Mouse (Mus musculus): ENCODE measurements around the gene Zzz3. TPM values are rescaled to one million over a fixed set of nuclear protein-coding genes. Genes with fewer than 3 reads are reported as not detected.

Gene Zzz3
- polyA plus RNA-seq, 1 experiment from 2014 or later: 49.3 TPM

- Histone ChIP-seq H3K27me3 (no peaks in the 10 kb centered on the region), H3K9ac (no peak overlapping the region), H3K4me2 (replicated peaks) (no peak overlapping the region), H3K4me3 (no peak overlapping the region), H3K4me1 (peaks cover 37% of the 10 kb centered on the region), H3K27ac (no peak overlapping the region), H3K36me3 (no peaks in the 10 kb centered on the region), H3K9me3 (no peaks in the 10 kb centered on the region)
- 83% methylated on average over 2 of the region's 2 CpGs for WGBS
- no peak for ATAC-seq (ENCODE audit: low FRiP score, low read depth)
Observed at GRCm38 (mm10) chr3:152403827-152404226, 8.6 kb downstream of the Zzz3 start.

- Histone ChIP-seq H3K4me2 (replicated peaks) (no peak overlapping the region), H3K36me3 (no peaks in the 10 kb centered on the region), H3K4me3 (no peak overlapping the region), H3K27ac (no peak overlapping the region), H3K9me3 (no peaks in the 10 kb centered on the region), H3K27me3 (no peaks in the 10 kb centered on the region), H3K9ac (no peak overlapping the region), H3K4me1 (peaks cover 31% of the 10 kb centered on the region)
- WGBS: 92% methylated on average over 7 of the region's 7 CpGs
- ATAC-seq (ENCODE audit: low FRiP score, low read depth): no peak
Observed at GRCm38 (mm10) chr3:152405420-152405819, 10.1 kb downstream of the Zzz3 start.

GRCm38 (mm10) chr3:152405978-152406640 is 10.8 kb downstream of the Zzz3 start:
- Histone ChIP-seq H3K4me3 (no peak overlapping the region), H3K9me3 (no peaks in the 10 kb centered on the region), H3K27ac (no peak overlapping the region), H3K4me1 (peaks cover 29% of the 10 kb centered on the region), H3K27me3 (no peaks in the 10 kb centered on the region), H3K36me3 (no peaks in the 10 kb centered on the region), H3K4me2 (replicated peaks) (no peak overlapping the region), H3K9ac (no peak overlapping the region)
- 72% methylated on average over 4 of the region's 4 CpGs for WGBS
- ATAC-seq (ENCODE audit: low FRiP score, low read depth): no peak

- Histone ChIP-seq H3K27ac (no peak overlapping the region), H3K9ac (no peak overlapping the region), H3K36me3 (no peaks in the 10 kb centered on the region), H3K4me1 (peaks cover 4% of the 10 kb centered on the region; the same call in 1 of the 2 replicates), H3K4me2 (replicated peaks) (no peak overlapping the region), H3K4me3 (no peak overlapping the region), H3K9me3 (no peaks in the 10 kb centered on the region), H3K27me3 (no peaks in the 10 kb centered on the region)
- ATAC-seq (ENCODE audit: low FRiP score, low read depth): no peak
- 77% methylated on average over 7 of the region's 7 CpGs for WGBS
Observed at GRCm38 (mm10) chr3:152410980-152411551, 15.8 kb downstream of the Zzz3 start.

GRCm38 (mm10) chr3:152412362-152412761 is 17.1 kb downstream of the Zzz3 start:
- H3K27ac ChIP-seq: no peak overlapping the region
- WGBS: 83% methylated on average over 4 of the region's 4 CpGs

GRCm38 (mm10) chr3:152428925-152429324 is 33.7 kb downstream of the Zzz3 start:
- H3K4me2 ChIP-seq (replicated peaks): no peak overlapping the region
- no peak overlapping the region for H3K4me3 ChIP-seq
- no peaks in the 10 kb centered on the region for H3K9me3 ChIP-seq
- ATAC-seq (ENCODE audit: low FRiP score, low read depth): no peak
- peaks cover 29% of the 10 kb centered on the region for H3K36me3 ChIP-seq
- no peak overlapping the region for H3K9ac ChIP-seq
- H3K27ac ChIP-seq: no peak overlapping the region
- H3K4me1 ChIP-seq: no peaks in the 10 kb centered on the region
- no peaks in the 10 kb centered on the region for H3K27me3 ChIP-seq
- 95% methylated on average over 8 of the region's 8 CpGs for WGBS

More at GRCm38 (mm10) chr3:152412362-152412761, 17.1 kb downstream of the Zzz3 start:
- no peak overlapping the region for H3K4me3 ChIP-seq
- no peaks in the 10 kb centered on the region for H3K27me3 ChIP-seq
- H3K4me1 ChIP-seq: 0 out of 2 replicates have a peak, but pooled peaks cover 3% of the 10 kb centered on the region
- no peak overlapping the region for H3K4me2 ChIP-seq (replicated peaks)
- no peak overlapping the region for H3K9ac ChIP-seq
- H3K36me3 ChIP-seq: no peaks in the 10 kb centered on the region
- no peak for ATAC-seq (ENCODE audit: low FRiP score, low read depth)
- no peaks in the 10 kb centered on the region for H3K9me3 ChIP-seq

GRCm38 (mm10) chr3:152432677-152433076 is 37.4 kb downstream of the Zzz3 start:
- no peak overlapping the region for H3K27ac ChIP-seq
- H3K4me1 ChIP-seq: no peaks in the 10 kb centered on the region
- H3K4me2 ChIP-seq (replicated peaks): no peak overlapping the region
- H3K4me3 ChIP-seq: no peak overlapping the region
- H3K9me3 ChIP-seq: no peaks in the 10 kb centered on the region
- ATAC-seq (ENCODE audit: low FRiP score, low read depth): no peak
- H3K27me3 ChIP-seq: no peaks in the 10 kb centered on the region
- peaks cover 23% of the 10 kb centered on the region for H3K36me3 ChIP-seq
- WGBS: 96% methylated on average over 7 of the region's 7 CpGs
- H3K9ac ChIP-seq: no peak overlapping the region

GRCm38 (mm10) chr3:152435590-152435989 is 40.3 kb downstream of the Zzz3 start:
- H3K4me1 ChIP-seq: no peaks in the 10 kb centered on the region
- H3K27ac ChIP-seq: no peak overlapping the region
- ATAC-seq (ENCODE audit: low FRiP score, low read depth): no peak
- H3K9ac ChIP-seq: no peak overlapping the region
- no peak overlapping the region for H3K4me2 ChIP-seq (replicated peaks)
- no peaks in the 10 kb centered on the region for H3K27me3 ChIP-seq
- H3K36me3 ChIP-seq: peaks cover 18% of the 10 kb centered on the region
- no peak overlapping the region for H3K4me3 ChIP-seq
- H3K9me3 ChIP-seq: no peaks in the 10 kb centered on the region

GRCm38 (mm10) chr3:152438068-152438467 is 42.8 kb downstream of the Zzz3 start:
- no peaks in the 10 kb centered on the region for H3K27me3 ChIP-seq
- no peak for ATAC-seq (ENCODE audit: low FRiP score, low read depth)
- H3K27ac ChIP-seq: no peak overlapping the region
- H3K4me3 ChIP-seq: no peak overlapping the region
- H3K4me2 ChIP-seq (replicated peaks): no peak overlapping the region
- H3K4me1 ChIP-seq: no peaks in the 10 kb centered on the region
- peaks cover 18% of the 10 kb centered on the region for H3K36me3 ChIP-seq
- no peak overlapping the region for H3K9ac ChIP-seq
- no peaks in the 10 kb centered on the region for H3K9me3 ChIP-seq
- WGBS: 97% methylated on average over 7 of the region's 7 CpGs

- Histone ChIP-seq H3K4me1 (no peaks in the 10 kb centered on the region), H3K36me3 (peaks cover 9% of the 10 kb centered on the region), H3K9ac (no peak overlapping the region), H3K27ac (no peak overlapping the region), H3K9me3 (no peaks in the 10 kb centered on the region), H3K4me3 (no peak overlapping the region), H3K4me2 (replicated peaks) (no peak overlapping the region), H3K27me3 (no peaks in the 10 kb centered on the region)
- 91% methylated on average over 4 of the region's 4 CpGs for WGBS
- no peak for ATAC-seq (ENCODE audit: low FRiP score, low read depth)
Observed at GRCm38 (mm10) chr3:152442795-152443194, 47.5 kb downstream of the Zzz3 start.

GRCm38 (mm10) chr3:152444114-152444513 is 48.8 kb downstream of the Zzz3 start:
- Histone ChIP-seq H3K9ac (no peak overlapping the region), H3K36me3 (peaks cover 7% of the 10 kb centered on the region), H3K4me2 (replicated peaks) (no peak overlapping the region), H3K27ac (no peak overlapping the region), H3K4me3 (no peak overlapping the region), H3K4me1 (no peaks in the 10 kb centered on the region), H3K27me3 (no peaks in the 10 kb centered on the region), H3K9me3 (no peaks in the 10 kb centered on the region)
- ATAC-seq (ENCODE audit: low FRiP score, low read depth): no peak
- 92% methylated on average over 3 of the region's 3 CpGs for WGBS

GRCm38 (mm10) chr3:152446966-152447365 is 51.7 kb downstream of the Zzz3 start:
- Histone ChIP-seq H3K27ac (no peak overlapping the region), H3K4me3 (no peak overlapping the region), H3K27me3 (no peaks in the 10 kb centered on the region), H3K36me3 (peaks cover 28% of the 10 kb centered on the region), H3K4me2 (replicated peaks) (no peak overlapping the region), H3K9ac (no peak overlapping the region), H3K9me3 (no peaks in the 10 kb centered on the region), H3K4me1 (no peaks in the 10 kb centered on the region)
- ATAC-seq (ENCODE audit: low FRiP score, low read depth): no peak
- 89% methylated on average over 1 of the region's 1 CpGs for WGBS

GRCm38 (mm10) chr3:152453163-152453562 is 57.9 kb downstream of the Zzz3 start:
- WGBS: 90% methylated on average over 3 of the region's 4 CpGs
- no peak overlapping the region for H3K4me2 ChIP-seq (replicated peaks)
- no peaks in the 10 kb centered on the region for H3K4me1 ChIP-seq
- H3K9ac ChIP-seq: no peak overlapping the region
- no peak overlapping the region for H3K4me3 ChIP-seq
- H3K9me3 ChIP-seq: no peaks in the 10 kb centered on the region; the same call in 1 of the 2 replicates
- peaks cover 78% of the 10 kb centered on the region for H3K36me3 ChIP-seq
- no peak for ATAC-seq (ENCODE audit: low FRiP score, low read depth)
- H3K27ac ChIP-seq: no peak overlapping the region
- no peaks in the 10 kb centered on the region for H3K27me3 ChIP-seq

Data from limb, embryonic 13.5 days (tissue).